Mouse (Mus musculus) midbrain, embryonic 16.5 days (tissue): Measurements from ENCODE around the gene Snw1. TPM values are rescaled to one million over a fixed set of nuclear protein-coding genes. Genes with fewer than 3 reads are reported as not detected.

ENCODE experiments used
- microRNA-seq: library from miRNA; unstranded; fragments of <30 nt; microRNA quantifications from one replicate; pipeline ENCODE4, GENCODE M21; 2017
- polyA plus RNA-seq: library from polyadenylated mRNA; unstranded; fragments of >200 nt; fragmentation: Nextera tagmentation; extraction: Ambion mirVana; gene quantifications from 2 replicates; pipeline ENCODE4 v1.2.1, GENCODE M21; 2015

Snw1 gene
- polyA plus RNA-seq, 1 experiment from 2014 or later = 93.1 TPM

Small RNAs within 50 kb of the gene (microRNA-seq; reads per million reads assigned to microRNA genes)
- 56.2 reads per million, percentile 47 among the genes with 10 or more reads in this experiment for gene Mir3068

Other genes starting within 250 kb of the Snw1 start
- gene Noxred1, start 233.5 kb downstream of the Snw1 start, polyA plus RNA-seq = 0.65 and 1.9 TPM in 2 replicates
- gene Vipas39, start 206.0 kb downstream of the Snw1 start, polyA plus RNA-seq = 56.2 and 58.2 TPM in 2 replicates
- 208 and 217 TPM in 2 replicates for gene Ahsa1, start 205.8 kb downstream of the Snw1 start, polyA plus RNA-seq
- 2.1 and 2.2 TPM in 2 replicates for gene Ism2, start 172.6 kb downstream of the Snw1 start, polyA plus RNA-seq
- gene Sptlc2, start 83.9 kb downstream of the Snw1 start, polyA plus RNA-seq = 72.8 and 75.0 TPM in 2 replicates
- 195 and 209 TPM in 2 replicates for gene Slirp, start 28.4 kb downstream of the Snw1 start, polyA plus RNA-seq
- gene Alkbh1, start 28.3 kb downstream of the Snw1 start, polyA plus RNA-seq = 40.7 and 41.8 TPM in 2 replicates
- not detected in 2 replicates for gene Gm5788, start 22.4 kb upstream of the Snw1 start, polyA plus RNA-seq
- not detected in 2 replicates for gene Gm8300, start 42.0 kb upstream of the Snw1 start, polyA plus RNA-seq
- gene Oog1, start 130.4 kb upstream of the Snw1 start, polyA plus RNA-seq = not detected in 2 replicates
- not detected in 2 replicates for gene Gm4027, start 146.6 kb upstream of the Snw1 start, polyA plus RNA-seq
- gene Gm16381, start 172.3 kb upstream of the Snw1 start, polyA plus RNA-seq = not detected in 2 replicates